Mouse (Mus musculus) neural tube, embryonic 15.5 days (tissue): ENCODE measurements at regions not wholly inside any gene's neighbourhood (a gene's known extent, or its start where the extent isn't known, plus 50 kb on each side); places are given as distances from the start of the nearest gene placed in this dataset.
"Not testable (repeated sequence)": the region's sequence is repeated elsewhere in the genome, so short reads cannot be mapped to it uniquely, and the experiment has no call there.

Source experiments
- ATAC-seq: fragments of 200-750 bp; cut with Nextera tagmentation; 2 replicates; pipeline ENCODE4 v1.8.0; 2017; ENCODE audit warnings: mild to moderate bottlenecking, moderate TSS enrichment, moderate library complexity; ENCODE audit not compliant: low FRiP score
- H3K27ac ChIP-seq: fragments of 300-500 bp; sonication (generic); replicated peaks from 2 replicates; pipeline ENCODE4 v1.5.1; 2015; ENCODE audit warnings: mild to moderate bottlenecking, inconsistent platforms
- H3K27me3 ChIP-seq: fragments of 300-500 bp; sonication (generic); replicated peaks from 2 replicates; pipeline ENCODE4 v1.6.1; 2015; ENCODE audit warnings: inconsistent platforms
- H3K36me3 ChIP-seq: fragments of 300-500 bp; sonication (generic); 2 replicates; pipeline ENCODE4 v1.6.1; 2015; ENCODE audit warnings: inconsistent platforms
- H3K4me1 ChIP-seq: fragments of 300-500 bp; sonication (generic); 2 replicates; pipeline ENCODE4 v1.6.1; 2015; ENCODE audit warnings: inconsistent platforms
- H3K4me2 ChIP-seq: fragments of 300-500 bp; sonication (generic); 2 replicates; pipeline ENCODE4 v1.6.1; 2015; ENCODE audit warnings: inconsistent platforms, mild to moderate bottlenecking, moderate library complexity
- H3K4me3 ChIP-seq: fragments of 300-500 bp; sonication (generic); replicated peaks from 2 replicates; pipeline ENCODE4 v1.5.1; 2015; ENCODE audit warnings: mild to moderate bottlenecking, inconsistent platforms
- H3K9ac ChIP-seq: fragments of 300-500 bp; sonication (generic); replicated peaks from 2 replicates; pipeline ENCODE4 v1.6.1; 2015; ENCODE audit warnings: mild to moderate bottlenecking, inconsistent platforms
- H3K9me3 ChIP-seq: fragments of 300-500 bp; sonication (generic); replicated peaks from 2 replicates; pipeline ENCODE4 v1.6.1; 2016; ENCODE audit warnings: inconsistent platforms
- WGBS: fragments of 180-500 bp; shearing (Covaris S2); methylation state at CpG from one replicate; pipeline ENCODE4 v1.1.7; 2015; ENCODE audit warnings: mixed read lengths; 5-methylcytosine and 5-hydroxymethylcytosine counted together

DNA sequence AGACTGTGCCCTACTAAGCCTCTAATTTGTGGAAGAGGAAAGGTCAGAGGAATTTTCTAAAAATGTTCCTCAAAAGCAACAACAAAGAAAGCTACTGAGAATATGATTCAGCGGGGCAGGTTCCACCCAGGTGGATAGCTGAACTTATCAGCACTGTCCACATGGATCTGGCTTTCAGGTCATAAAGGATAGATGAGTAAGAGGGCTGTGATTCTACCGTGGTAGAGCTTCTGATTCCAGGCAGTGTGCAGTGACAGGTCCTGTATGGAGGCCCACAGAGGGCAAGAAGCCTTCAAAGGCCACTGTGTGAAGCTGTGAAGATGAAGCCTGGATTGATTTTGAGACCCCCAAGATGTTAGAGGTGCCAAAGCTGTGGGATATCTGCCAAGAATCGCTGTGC lies 51.8 kb downstream of the Teddm3 start:
- WGBS: 80% methylated on average over 3 of the region's 3 CpGs
- H3K27me3 ChIP-seq: not testable (repeated sequence)

DNA sequence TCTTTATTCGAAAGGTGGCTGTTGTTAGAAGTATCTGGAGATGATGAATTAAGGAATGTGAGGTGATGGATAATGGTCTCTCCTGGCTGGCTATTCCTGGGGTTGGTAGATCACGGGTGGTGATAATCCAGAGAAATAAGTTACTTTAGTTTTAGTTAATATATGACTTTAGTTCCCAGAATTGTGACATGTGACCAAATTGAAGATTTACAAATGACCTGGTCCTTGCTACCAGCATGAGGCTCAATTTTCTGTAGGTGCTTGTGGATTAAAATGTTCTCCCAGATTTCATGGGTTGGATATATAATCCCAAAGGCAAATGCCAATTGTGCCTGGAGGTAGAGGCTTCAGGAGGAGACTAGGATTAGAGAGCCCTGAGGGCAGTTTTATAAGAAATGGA lies 53.7 kb downstream of the Teddm3 start:
- H3K27me3 ChIP-seq: not testable (repeated sequence)
- WGBS: 84% methylated on average over 2 of the region's 2 CpGs

More for the DNA sequence above, 51.8 kb downstream of the Teddm3 start:
- not testable (repeated sequence) for H3K4me2 ChIP-seq, H3K27ac ChIP-seq, H3K9ac ChIP-seq, ATAC-seq, H3K4me1 ChIP-seq, H3K36me3 ChIP-seq, H3K9me3 ChIP-seq, H3K4me3 ChIP-seq

DNA sequence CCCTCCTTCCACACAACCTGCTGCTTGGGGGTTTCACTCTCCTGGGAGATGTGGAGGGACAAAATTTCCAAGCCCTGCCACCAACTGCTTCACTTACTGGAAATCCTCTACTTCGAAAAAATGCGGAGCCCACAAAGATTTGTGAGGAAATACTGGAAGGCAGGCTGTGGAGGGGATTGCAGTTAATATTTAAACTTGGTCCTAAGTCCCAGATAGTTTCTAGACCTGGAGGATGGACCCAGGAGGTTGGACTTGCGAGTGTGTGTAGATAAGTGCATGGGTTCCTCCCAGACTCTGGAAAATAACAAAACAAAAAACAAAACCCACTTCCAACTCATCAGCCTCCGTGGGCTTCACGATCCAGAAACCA lies 79.0 kb downstream of the Teddm3 start:
- H3K27ac ChIP-seq: no peak overlapping the region
- no peak for ATAC-seq
- 71% methylated on average over 5 of the region's 5 CpGs for WGBS
- H3K36me3 ChIP-seq: no peaks in the 10 kb centered on the region
- H3K4me3 ChIP-seq: no peak overlapping the region
- no peak overlapping the region for H3K4me2 ChIP-seq
- H3K27me3 ChIP-seq: no peaks in the 10 kb centered on the region
- no peaks in the 10 kb centered on the region for H3K9me3 ChIP-seq
- H3K9ac ChIP-seq: no peak overlapping the region
- H3K4me1 ChIP-seq: no peaks in the 10 kb centered on the region

More for the DNA sequence above, 53.7 kb downstream of the Teddm3 start:
- not testable (repeated sequence) for H3K27ac ChIP-seq, H3K4me2 ChIP-seq, ATAC-seq, H3K4me3 ChIP-seq, H3K9me3 ChIP-seq, H3K4me1 ChIP-seq, H3K36me3 ChIP-seq, H3K9ac ChIP-seq

DNA sequence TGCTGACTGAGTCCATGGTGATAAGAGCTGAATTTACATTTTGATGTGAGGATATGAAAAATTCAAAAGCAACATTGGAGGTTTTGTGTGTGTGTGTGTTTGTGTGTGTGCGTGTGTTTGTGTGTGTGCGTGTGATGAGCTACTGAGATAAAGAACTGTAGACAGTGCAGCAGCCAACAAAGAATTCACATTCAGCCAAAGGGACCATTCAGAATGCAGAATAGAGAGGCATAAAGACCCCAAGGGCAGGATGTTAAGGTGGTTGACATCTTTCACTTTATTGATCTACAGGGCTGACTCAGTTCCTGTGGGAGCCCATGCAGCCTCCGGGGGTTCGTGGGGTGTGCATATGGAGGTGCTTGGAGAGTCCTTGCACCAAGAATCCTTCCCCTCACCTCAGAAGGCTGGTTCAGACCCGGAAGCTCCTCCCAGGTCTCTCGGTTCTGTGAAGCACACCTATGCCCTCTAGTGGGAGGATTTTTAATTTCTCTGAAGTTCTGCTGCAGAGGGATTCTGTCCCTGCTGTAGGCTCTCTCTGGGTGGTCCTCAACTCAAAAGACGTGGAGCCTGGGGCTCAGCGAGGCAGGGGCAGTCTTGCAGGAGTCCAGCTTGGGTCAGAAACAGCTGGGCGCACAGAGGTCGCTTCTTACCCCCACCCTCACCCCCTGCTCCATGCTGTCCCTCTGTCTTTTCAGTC lies 79.6 kb downstream of the Teddm3 start:
- 28% methylated on average over 8 of the region's 10 CpGs for WGBS
- H3K4me2 ChIP-seq: not testable (repeated sequence)

DNA sequence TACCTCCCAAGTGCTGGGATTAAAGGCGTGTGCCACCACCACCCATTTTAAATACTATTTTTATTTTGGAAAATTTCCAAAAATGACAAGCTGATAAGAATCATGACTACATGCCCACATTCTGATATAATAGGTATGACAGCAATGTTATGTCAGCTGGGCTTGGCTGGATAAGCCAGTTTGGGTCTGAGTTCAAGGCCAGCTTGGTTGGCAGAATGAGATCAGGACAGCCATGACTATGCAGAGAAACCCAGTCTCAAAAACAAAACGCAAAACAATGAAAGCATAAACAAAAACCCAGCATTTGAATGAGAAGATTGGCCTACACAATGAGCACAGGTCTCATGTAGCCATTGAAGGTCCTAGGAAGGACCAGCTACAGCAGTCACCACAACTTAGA lies 93.6 kb downstream of the Teddm3 start:
- no peak overlapping the region for H3K4me2 ChIP-seq
- no peaks in the 10 kb centered on the region for H3K27me3 ChIP-seq
- H3K4me1 ChIP-seq: no peaks in the 10 kb centered on the region
- H3K4me3 ChIP-seq: no peak overlapping the region
- no peaks in the 10 kb centered on the region for H3K36me3 ChIP-seq
- 89% methylated on average over 2 of the region's 2 CpGs for WGBS
- no peak overlapping the region for H3K27ac ChIP-seq
- ATAC-seq: no peak
- no peak overlapping the region for H3K9ac ChIP-seq
- H3K9me3 ChIP-seq: no peaks in the 10 kb centered on the region

More for the DNA sequence above, 79.6 kb downstream of the Teddm3 start:
- not testable (repeated sequence) for H3K4me1 ChIP-seq, H3K27me3 ChIP-seq, H3K27ac ChIP-seq, H3K9ac ChIP-seq, H3K36me3 ChIP-seq, H3K4me3 ChIP-seq, H3K9me3 ChIP-seq
- peak; percentile 78 for ATAC-seq

DNA sequence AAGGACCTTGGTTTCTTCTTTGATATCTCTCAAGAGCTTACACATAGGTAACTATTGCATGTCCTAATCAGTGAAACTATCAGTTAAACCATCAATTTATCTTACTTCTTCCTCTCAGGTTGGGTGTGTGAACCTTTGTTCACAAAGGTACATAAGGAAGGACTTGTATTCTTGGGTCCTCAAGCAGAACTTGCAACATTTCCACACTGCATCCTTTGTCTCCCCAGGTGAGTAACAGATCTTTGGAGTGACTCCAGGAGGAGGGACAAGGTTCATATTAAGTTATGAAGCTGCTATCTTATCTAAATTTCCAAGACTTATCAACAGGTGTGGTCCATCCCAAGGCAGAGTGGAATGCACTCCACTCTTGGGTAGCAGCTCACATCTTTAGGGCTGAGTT lies 99.0 kb downstream of the Teddm3 start:
- H3K4me1 ChIP-seq: no peaks in the 10 kb centered on the region
- no peak for ATAC-seq
- H3K9me3 ChIP-seq: no peaks in the 10 kb centered on the region
- no peak overlapping the region for H3K9ac ChIP-seq
- H3K4me2 ChIP-seq: no peak overlapping the region
- H3K27ac ChIP-seq: no peak overlapping the region
- H3K27me3 ChIP-seq: no peaks in the 10 kb centered on the region
- no peaks in the 10 kb centered on the region for H3K36me3 ChIP-seq
- H3K4me3 ChIP-seq: no peak overlapping the region

DNA sequence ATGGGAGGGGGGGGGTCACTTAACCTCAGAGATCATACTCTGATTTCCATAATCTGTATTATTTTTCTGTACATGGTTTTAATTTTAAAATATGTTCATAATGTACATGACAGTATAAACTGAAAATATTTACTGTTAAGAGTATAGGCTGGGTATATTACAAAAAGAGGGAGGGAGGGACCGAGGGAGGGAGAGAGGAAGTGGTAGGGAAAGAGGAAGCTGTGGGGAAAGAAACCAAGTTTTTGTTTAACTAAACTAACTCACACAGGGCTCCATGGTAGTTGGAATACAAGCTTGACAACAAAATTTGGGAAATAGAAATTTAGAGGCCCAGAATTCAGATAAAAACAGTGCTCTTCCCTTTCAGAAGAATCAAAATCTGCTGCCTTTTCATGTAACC lies 131.7 kb downstream of the Teddm3 start:
- ATAC-seq, H3K9me3 ChIP-seq, H3K4me2 ChIP-seq, H3K4me3 ChIP-seq, H3K27me3 ChIP-seq, H3K36me3 ChIP-seq, H3K27ac ChIP-seq, H3K4me1 ChIP-seq, H3K9ac ChIP-seq: not testable (repeated sequence)
- 90% methylated on average over 1 of the region's 1 CpGs for WGBS

DNA sequence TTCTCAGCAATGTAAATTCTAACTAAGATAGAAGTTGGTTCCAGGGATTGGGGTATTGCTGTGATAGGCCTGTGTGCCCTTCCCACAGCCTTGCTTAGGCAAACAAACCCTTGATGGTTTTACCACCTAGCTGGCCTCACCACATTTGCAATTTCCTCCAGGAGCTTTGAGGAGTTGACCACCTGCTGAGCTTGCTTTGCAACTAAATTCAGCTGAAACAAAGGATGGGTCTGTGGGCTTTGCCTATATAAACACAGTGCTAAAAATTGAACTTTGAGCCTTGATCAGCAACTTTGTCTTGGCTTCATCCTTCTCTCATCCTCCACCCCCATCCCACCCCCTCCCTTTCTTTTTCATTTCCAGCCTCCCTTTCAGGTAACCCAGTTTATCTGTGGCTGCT lies 148.9 kb downstream of the Teddm3 start:
- no peaks in the 10 kb centered on the region for H3K4me1 ChIP-seq
- H3K9me3 ChIP-seq: no peaks in the 10 kb centered on the region
- no peak for ATAC-seq
- no peaks in the 10 kb centered on the region for H3K27me3 ChIP-seq
- H3K4me3 ChIP-seq: no peak overlapping the region
- no peak overlapping the region for H3K27ac ChIP-seq
- H3K36me3 ChIP-seq: no peaks in the 10 kb centered on the region
- H3K4me2 ChIP-seq: no peak overlapping the region
- no peak overlapping the region for H3K9ac ChIP-seq

DNA sequence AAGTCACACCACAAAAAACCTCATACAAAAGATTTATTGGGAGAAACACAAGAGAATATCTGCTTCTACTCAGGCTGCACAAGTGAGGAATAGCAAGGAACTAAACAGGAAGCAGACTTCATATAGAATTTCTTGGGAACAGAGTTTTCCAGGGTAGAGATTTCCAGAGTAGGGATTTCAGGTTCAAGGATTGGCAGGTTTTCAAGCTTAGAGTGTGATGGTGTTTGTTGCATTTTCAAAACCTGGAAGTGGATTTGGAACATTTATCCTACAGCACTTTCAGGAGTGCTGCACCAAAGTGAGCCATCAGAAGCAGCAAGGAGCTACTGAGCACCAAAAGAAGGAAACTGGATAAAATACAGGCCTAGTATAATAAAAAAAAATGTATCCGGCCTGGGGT lies 152.7 kb downstream of the Teddm3 start:
- Histone ChIP-seq H3K27ac (no peak overlapping the region), H3K4me3 (no peak overlapping the region), H3K36me3 (no peaks in the 10 kb centered on the region), H3K27me3 (no peaks in the 10 kb centered on the region), H3K9ac (no peak overlapping the region), H3K4me1 (no peaks in the 10 kb centered on the region), H3K4me2 (no peak overlapping the region), H3K9me3 (no peaks in the 10 kb centered on the region)
- no peak for ATAC-seq
- 89% methylated on average over 1 of the region's 1 CpGs for WGBS

DNA sequence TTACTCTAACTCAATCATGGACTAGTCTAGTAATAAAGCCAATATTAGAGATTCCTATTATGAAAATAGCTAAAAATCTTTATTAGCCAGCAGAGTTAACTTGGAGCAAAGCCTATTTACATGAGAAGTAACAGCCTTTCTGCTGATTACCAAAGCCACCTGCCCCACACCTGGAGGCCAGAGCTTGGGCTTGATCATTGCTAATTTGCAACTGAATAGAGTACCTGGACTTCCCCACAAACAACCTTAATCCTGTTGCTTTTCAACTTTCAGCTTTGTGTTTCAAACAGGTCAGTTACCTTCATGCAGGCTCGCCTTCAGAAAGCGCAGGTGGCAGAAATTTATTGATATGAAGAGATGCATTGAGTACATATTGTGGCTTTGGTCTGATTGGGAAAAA lies 163.3 kb downstream of the Teddm3 start:
- H3K9me3 ChIP-seq: no peaks in the 10 kb centered on the region
- WGBS: 93% methylated on average over 2 of the region's 2 CpGs
- no peak for ATAC-seq
- H3K4me3 ChIP-seq: no peak overlapping the region
- no peak overlapping the region for H3K27ac ChIP-seq
- H3K27me3 ChIP-seq: no peaks in the 10 kb centered on the region
- no peak overlapping the region for H3K9ac ChIP-seq
- no peak overlapping the region for H3K4me2 ChIP-seq
- no peaks in the 10 kb centered on the region for H3K4me1 ChIP-seq
- H3K36me3 ChIP-seq: no peaks in the 10 kb centered on the region

DNA sequence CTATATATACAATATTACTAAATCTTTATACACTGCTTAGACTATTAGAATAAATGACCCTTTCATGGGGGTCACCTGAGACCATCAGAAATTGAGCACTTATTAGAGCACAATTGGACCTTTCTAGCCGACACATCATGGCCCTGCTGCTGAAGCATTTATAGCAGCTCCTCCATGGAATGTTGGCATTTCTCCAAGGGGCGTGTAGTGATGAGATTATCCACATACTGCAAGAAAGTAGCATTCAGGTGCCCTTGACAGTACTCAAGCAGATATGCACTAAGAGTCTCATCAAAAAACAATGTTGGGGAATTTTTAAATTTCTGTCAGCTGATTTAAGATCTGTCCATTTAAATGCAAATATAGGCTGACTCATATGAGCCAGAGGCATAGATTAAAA lies 178.4 kb downstream of the Teddm3 start:
- no peak overlapping the region for H3K4me3 ChIP-seq
- no peak overlapping the region for H3K9ac ChIP-seq
- no peak overlapping the region for H3K27ac ChIP-seq
- no peaks in the 10 kb centered on the region for H3K9me3 ChIP-seq
- 48% methylated on average over 2 of the region's 2 CpGs for WGBS
- no peak for ATAC-seq
- H3K36me3 ChIP-seq: no peaks in the 10 kb centered on the region
- H3K27me3 ChIP-seq: no peaks in the 10 kb centered on the region
- no peak overlapping the region for H3K4me2 ChIP-seq
- no peaks in the 10 kb centered on the region for H3K4me1 ChIP-seq

DNA sequence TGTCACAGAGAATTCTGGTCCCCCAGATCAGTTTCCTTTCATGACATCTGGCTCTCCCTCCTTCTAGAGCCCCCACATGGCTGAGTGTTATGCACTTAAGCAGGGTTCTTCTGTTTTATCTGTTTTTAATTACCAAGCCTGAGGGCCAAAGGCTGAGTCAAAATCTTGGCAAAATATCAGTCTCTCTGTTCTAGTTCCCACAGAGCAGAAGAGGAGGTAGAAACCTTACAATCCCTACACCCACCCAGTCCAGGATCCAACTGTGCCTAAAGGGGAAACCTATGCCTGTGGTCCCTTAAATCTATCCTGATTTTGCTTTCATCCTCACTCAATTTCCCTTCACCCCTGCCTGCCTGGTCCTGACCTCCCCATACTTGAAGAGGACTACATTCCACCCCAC lies 181.4 kb downstream of the Teddm3 start:
- no peak overlapping the region for H3K4me2 ChIP-seq
- no peak overlapping the region for H3K4me3 ChIP-seq
- H3K27me3 ChIP-seq: no peaks in the 10 kb centered on the region
- no peaks in the 10 kb centered on the region for H3K9me3 ChIP-seq
- no peak overlapping the region for H3K27ac ChIP-seq
- no peak overlapping the region for H3K9ac ChIP-seq
- no peak for ATAC-seq
- no peaks in the 10 kb centered on the region for H3K36me3 ChIP-seq
- no peaks in the 10 kb centered on the region for H3K4me1 ChIP-seq

DNA sequence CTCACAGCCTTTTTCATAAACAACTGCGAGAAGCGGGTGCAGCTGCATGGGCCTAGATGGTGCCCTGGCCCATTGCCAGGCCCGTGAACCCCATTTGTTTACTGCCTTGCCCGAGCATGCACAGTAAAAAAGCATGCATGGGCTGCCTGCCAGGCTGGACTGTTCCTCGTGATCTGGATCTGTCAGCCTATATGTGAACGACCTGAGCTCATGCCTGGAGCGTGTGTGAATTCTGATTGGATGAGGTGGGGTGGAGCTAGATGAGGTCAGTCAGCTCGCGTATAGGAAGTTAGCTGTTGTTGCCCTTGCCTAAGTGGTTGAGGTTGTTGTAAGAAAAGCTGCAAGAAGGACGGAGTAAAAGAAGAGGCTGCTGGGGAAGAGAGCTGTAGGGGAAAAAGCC lies 194.9 kb downstream of the Teddm3 start:
- Histone ChIP-seq H3K36me3 (no peaks in the 10 kb centered on the region), H3K9me3 (no peaks in the 10 kb centered on the region), H3K4me3 (no peak overlapping the region), H3K4me2 (peak overlapping the region; percentile 38), H3K9ac (no peak overlapping the region), H3K4me1 (no peaks in the 10 kb centered on the region), H3K27ac (no peak overlapping the region), H3K27me3 (no peaks in the 10 kb centered on the region)
- 53% methylated on average over 10 of the region's 10 CpGs for WGBS
- no peak for ATAC-seq
